Mouse (Mus musculus): ENCODE results near the gene Acap1. TPM values are rescaled to one million over a fixed set of nuclear protein-coding genes. Genes with fewer than 3 reads are reported as not detected.
"Not testable (repeated sequence)": the region's sequence is repeated elsewhere in the genome, so short reads cannot be mapped to it uniquely, and the experiment has no call there.

Gene Acap1
- polyA plus RNA-seq, 1 experiment = 11.6 TPM

- no peak overlapping the region for H3K27ac ChIP-seq (ENCODE audit: insufficient read depth, low read depth, low read length)
- 70% methylated on average over 8 of the region's 8 CpGs for WGBS
These were observed 36.4 kb upstream of the Acap1 start for GRCm38 (mm10) chr11:69931769-69932168.

GRCm38 (mm10) chr11:69930967-69931537 lies 35.7 kb upstream of the Acap1 start:
- no peak overlapping the region for H3K27ac ChIP-seq (ENCODE audit: insufficient read depth, low read depth, low read length)
- H3K4me3 ChIP-seq (ENCODE audit: low read depth, low read length) = no peak overlapping the region
- WGBS = 69% methylated on average over 3 of the region's 3 CpGs

More at GRCm38 (mm10) chr11:69931769-69932168, 36.4 kb upstream of the Acap1 start:
- H3K27me3 ChIP-seq (ENCODE audit: control insufficient read depth, insufficient read depth, low read length) = peaks cover 11% of the 10 kb centered on the region; the same call in 1 of the 2 replicates
- TF ChIP-seq CTCF (IDR thresholded peaks at IDR 0.05; ENCODE audit: extremely low read depth, insufficient read length, insufficient replicate concordance, low read depth, low read length) (no peak; the same call in 1 of the 2 replicates), POLR2A (IDR thresholded peaks at IDR 0.05; ENCODE audit: low read depth, low read length) (no peak)
- no peaks in the 10 kb centered on the region for H3K36me3 ChIP-seq (ENCODE audit: control insufficient read depth, insufficient read depth, low read length)
- no peak overlapping the region for H3K4me3 ChIP-seq (ENCODE audit: low read depth, low read length)
- H3K4me1 ChIP-seq (ENCODE audit: control insufficient read depth, insufficient read depth, insufficient read length, low read length) = peaks cover 8% of the 10 kb centered on the region

GRCm38 (mm10) chr11:69930176-69930575 lies 34.8 kb upstream of the Acap1 start:
- H3K4me1 ChIP-seq (ENCODE audit: control insufficient read depth, insufficient read depth, insufficient read length, low read length); H3K36me3 ChIP-seq (ENCODE audit: control insufficient read depth, insufficient read depth, low read length); H3K27ac ChIP-seq (ENCODE audit: insufficient read depth, low read depth, low read length); H3K4me3 ChIP-seq (ENCODE audit: low read depth, low read length); H3K27me3 ChIP-seq (ENCODE audit: control insufficient read depth, insufficient read depth, low read length): not testable (repeated sequence)
- WGBS = 84% methylated on average over 8 of the region's 8 CpGs

More at GRCm38 (mm10) chr11:69930967-69931537, 35.7 kb upstream of the Acap1 start:
- peaks cover 6% of the 10 kb centered on the region; the same call in 1 of the 2 replicates for H3K4me1 ChIP-seq (ENCODE audit: control insufficient read depth, insufficient read depth, insufficient read length, low read length)
- H3K27me3 ChIP-seq (ENCODE audit: control insufficient read depth, insufficient read depth, low read length) = peaks cover 8% of the 10 kb centered on the region; the same call in 1 of the 2 replicates
- no peaks in the 10 kb centered on the region for H3K36me3 ChIP-seq (ENCODE audit: control insufficient read depth, insufficient read depth, low read length)
- TF ChIP-seq POLR2A (IDR thresholded peaks at IDR 0.05; ENCODE audit: low read depth, low read length) = no peak
- TF ChIP-seq CTCF (IDR thresholded peaks at IDR 0.05; ENCODE audit: extremely low read depth, insufficient read length, insufficient replicate concordance, low read depth, low read length) = no peak

- Histone ChIP-seq H3K36me3 (ENCODE audit: control insufficient read depth, insufficient read depth, low read length) (no peaks in the 10 kb centered on the region), H3K27ac (ENCODE audit: insufficient read depth, low read depth, low read length) (no peak overlapping the region)
- WGBS = 47% methylated on average over 4 of the region's 4 CpGs
These were observed 34.4 kb upstream of the Acap1 start for GRCm38 (mm10) chr11:69929712-69930111.

GRCm38 (mm10) chr11:69927501-69927900 lies 32.2 kb upstream of the Acap1 start:
- no peak for TF ChIP-seq CTCF (IDR thresholded peaks at IDR 0.05; ENCODE audit: extremely low read depth, insufficient read length, insufficient replicate concordance, low read depth, low read length)
- TF ChIP-seq POLR2A (IDR thresholded peaks at IDR 0.05; ENCODE audit: low read depth, low read length) = no peak
- H3K4me3 ChIP-seq (ENCODE audit: low read depth, low read length) = no peak overlapping the region
- no peaks in the 10 kb centered on the region for H3K36me3 ChIP-seq (ENCODE audit: control insufficient read depth, insufficient read depth, low read length)
- H3K4me1 ChIP-seq (ENCODE audit: control insufficient read depth, insufficient read depth, insufficient read length, low read length) = peaks cover 2% of the 10 kb centered on the region; the same call in 1 of the 2 replicates
- WGBS = 92% methylated on average over 2 of the region's 2 CpGs
- H3K27me3 ChIP-seq (ENCODE audit: control insufficient read depth, insufficient read depth, low read length) = no peaks in the 10 kb centered on the region
- no peak overlapping the region for H3K27ac ChIP-seq (ENCODE audit: insufficient read depth, low read depth, low read length)

More at GRCm38 (mm10) chr11:69929712-69930111, 34.4 kb upstream of the Acap1 start:
- H3K4me3 ChIP-seq (ENCODE audit: low read depth, low read length) = no peak overlapping the region
- no peaks in the 10 kb centered on the region for H3K4me1 ChIP-seq (ENCODE audit: control insufficient read depth, insufficient read depth, insufficient read length, low read length)
- no peaks in the 10 kb centered on the region for H3K27me3 ChIP-seq (ENCODE audit: control insufficient read depth, insufficient read depth, low read length)
- TF ChIP-seq POLR2A (IDR thresholded peaks at IDR 0.05; ENCODE audit: low read depth, low read length) (no peak), CTCF (IDR thresholded peaks at IDR 0.05; ENCODE audit: extremely low read depth, insufficient read length, insufficient replicate concordance, low read depth, low read length) (no peak)

- peak overlapping the region; percentile 87 for H3K27ac ChIP-seq (ENCODE audit: insufficient read depth, low read depth, low read length)
- H3K4me1 ChIP-seq (ENCODE audit: control insufficient read depth, insufficient read depth, insufficient read length, low read length) = peaks cover 6% of the 10 kb centered on the region; the same call in 1 of the 2 replicates
- H3K27me3 ChIP-seq (ENCODE audit: control insufficient read depth, insufficient read depth, low read length) = no peaks in the 10 kb centered on the region
- H3K4me3 ChIP-seq (ENCODE audit: low read depth, low read length) = no peak overlapping the region
- no peak for TF ChIP-seq CTCF (IDR thresholded peaks at IDR 0.05; ENCODE audit: extremely low read depth, insufficient read length, insufficient replicate concordance, low read depth, low read length)
- 49% methylated on average over 3 of the region's 3 CpGs for WGBS
- peaks cover 11% of the 10 kb centered on the region for H3K36me3 ChIP-seq (ENCODE audit: control insufficient read depth, insufficient read depth, low read length)
These were observed 27.5 kb upstream of the Acap1 start for GRCm38 (mm10) chr11:69922796-69923195.

GRCm38 (mm10) chr11:69922012-69922756 lies 26.8 kb upstream of the Acap1 start:
- H3K27ac ChIP-seq (ENCODE audit: insufficient read depth, low read depth, low read length) = peak overlapping the region; percentile 87
- TF ChIP-seq POLR2A (IDR thresholded peaks at IDR 0.05; ENCODE audit: low read depth, low read length) (no peak), CTCF (IDR thresholded peaks at IDR 0.05; ENCODE audit: extremely low read depth, insufficient read length, insufficient replicate concordance, low read depth, low read length) (no peak)
- H3K27me3 ChIP-seq (ENCODE audit: control insufficient read depth, insufficient read depth, low read length) = no peaks in the 10 kb centered on the region
- H3K36me3 ChIP-seq (ENCODE audit: control insufficient read depth, insufficient read depth, low read length) = peaks cover 16% of the 10 kb centered on the region
- WGBS = 2% methylated on average over 12 of the region's 12 CpGs
- H3K4me1 ChIP-seq (ENCODE audit: control insufficient read depth, insufficient read depth, insufficient read length, low read length) = peaks cover 6% of the 10 kb centered on the region; the same call in 1 of the 2 replicates
- peak overlapping the region; percentile 58 for H3K4me3 ChIP-seq (ENCODE audit: low read depth, low read length)
